Mouse (Mus musculus): ENCODE measurements around the gene Fbln1. TPM values are rescaled to one million over a fixed set of nuclear protein-coding genes. Genes with fewer than 3 reads are reported as not detected.

Fbln1 gene
- polyA plus RNA-seq, 1 experiment from 2014 or later, result 206 TPM

- no peak overlapping the region for H3K4me2 ChIP-seq
- peaks cover 13% of the 10 kb centered on the region for H3K4me1 ChIP-seq
- no peaks in the 10 kb centered on the region for H3K9me3 ChIP-seq (replicated peaks)
- no peaks in the 10 kb centered on the region for H3K27me3 ChIP-seq
- no peak overlapping the region for H3K4me3 ChIP-seq (replicated peaks)
- peak overlapping the region; percentile 66 for H3K27ac ChIP-seq
- no peaks in the 10 kb centered on the region for H3K36me3 ChIP-seq
- 0 out of 2 replicates have a peak, but pooled peaks have one; percentile 22 for ATAC-seq (replicated peaks; ENCODE audit: low FRiP score)
- WGBS, result 57% methylated on average over 7 of the region's 7 CpGs
- no peak overlapping the region for H3K9ac ChIP-seq
Observed at GRCm38 (mm10) chr15:85179528-85180180, 26.1 kb upstream of the Fbln1 start.

- H3K27ac ChIP-seq, result peak overlapping the region; percentile 63
- no peaks in the 10 kb centered on the region for H3K27me3 ChIP-seq
- ATAC-seq (replicated peaks; ENCODE audit: low FRiP score), result no peak
- no peaks in the 10 kb centered on the region for H3K36me3 ChIP-seq
- H3K9ac ChIP-seq, result no peak overlapping the region
- peaks cover 13% of the 10 kb centered on the region for H3K4me1 ChIP-seq
- H3K9me3 ChIP-seq (replicated peaks), result no peaks in the 10 kb centered on the region
- H3K4me3 ChIP-seq (replicated peaks), result no peak overlapping the region
- no peak overlapping the region for H3K4me2 ChIP-seq
Observed at GRCm38 (mm10) chr15:85180368-85180767, 25.4 kb upstream of the Fbln1 start.

DNA sequence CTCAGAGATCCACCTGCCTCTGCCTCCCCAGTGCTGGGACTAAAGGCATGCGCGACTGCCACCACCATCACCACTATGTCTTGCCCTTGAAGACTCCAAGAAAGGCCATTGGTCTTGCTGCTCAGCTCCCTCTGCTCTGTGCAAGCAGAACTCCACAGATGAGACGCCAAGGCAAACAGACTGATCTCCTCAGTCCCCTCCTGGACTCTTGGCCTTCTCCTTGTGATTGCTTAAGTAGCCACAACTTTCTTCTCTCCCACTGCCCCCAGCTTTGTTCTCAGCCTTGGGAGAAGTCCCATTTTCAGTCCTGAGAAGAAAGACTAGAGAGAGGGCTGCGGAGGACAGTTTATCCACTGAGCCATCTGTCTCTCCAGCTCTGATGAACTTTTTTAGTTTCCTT is 23.7 kb upstream of the Fbln1 start:
- Histone ChIP-seq H3K9me3 (replicated peaks) (no peaks in the 10 kb centered on the region), H3K4me2 (no peak overlapping the region), H3K9ac (no peak overlapping the region), H3K27me3 (no peaks in the 10 kb centered on the region), H3K36me3 (no peaks in the 10 kb centered on the region), H3K4me1 (peaks cover 13% of the 10 kb centered on the region), H3K4me3 (replicated peaks) (no peak overlapping the region), H3K27ac (no peak overlapping the region)
- 84% methylated on average over 4 of the region's 4 CpGs for WGBS
- no peak for ATAC-seq (replicated peaks; ENCODE audit: low FRiP score)

DNA sequence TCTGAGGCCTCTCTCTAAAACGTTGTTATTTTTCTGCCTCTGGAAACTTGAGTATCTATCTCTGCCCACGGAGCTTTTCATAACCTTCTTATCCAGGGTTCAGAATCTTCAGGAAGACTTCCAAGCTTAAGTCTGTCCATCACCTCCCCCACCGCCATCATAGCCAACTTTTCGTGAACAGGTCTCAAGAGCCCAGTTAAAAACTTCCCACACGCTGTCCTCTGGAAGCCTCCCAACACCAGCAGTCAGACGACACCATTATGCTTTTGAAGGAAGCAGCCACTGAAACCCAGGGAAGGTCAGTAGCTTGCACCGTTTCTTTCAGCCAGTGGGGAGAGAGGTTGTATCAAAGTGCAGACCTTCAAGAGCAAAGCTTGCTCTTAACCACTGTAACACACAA is 18.8 kb upstream of the Fbln1 start:
- H3K4me3 ChIP-seq (replicated peaks), result no peak overlapping the region
- H3K36me3 ChIP-seq, result no peaks in the 10 kb centered on the region
- 50% methylated on average over 7 of the region's 7 CpGs for WGBS
- H3K4me1 ChIP-seq, result 0 out of 2 replicates have a peak, but pooled peaks cover 2% of the 10 kb centered on the region
- H3K27me3 ChIP-seq, result no peaks in the 10 kb centered on the region
- H3K27ac ChIP-seq, result no peak overlapping the region
- H3K9ac ChIP-seq, result no peak overlapping the region
- H3K4me2 ChIP-seq, result no peak overlapping the region
- ATAC-seq (replicated peaks; ENCODE audit: low FRiP score), result no peak
- H3K9me3 ChIP-seq (replicated peaks), result no peaks in the 10 kb centered on the region

GRCm38 (mm10) chr15:85188167-85188778 is 17.5 kb upstream of the Fbln1 start:
- ATAC-seq (replicated peaks; ENCODE audit: low FRiP score), result no peak
- Histone ChIP-seq H3K4me1 (0 out of 2 replicates have a peak, but pooled peaks cover 2% of the 10 kb centered on the region), H3K27ac (no peak overlapping the region), H3K9me3 (replicated peaks) (no peaks in the 10 kb centered on the region), H3K4me3 (replicated peaks) (no peak overlapping the region), H3K9ac (no peak overlapping the region), H3K27me3 (no peaks in the 10 kb centered on the region), H3K36me3 (no peaks in the 10 kb centered on the region), H3K4me2 (no peak overlapping the region)
- 49% methylated on average over 8 of the region's 8 CpGs for WGBS

DNA sequence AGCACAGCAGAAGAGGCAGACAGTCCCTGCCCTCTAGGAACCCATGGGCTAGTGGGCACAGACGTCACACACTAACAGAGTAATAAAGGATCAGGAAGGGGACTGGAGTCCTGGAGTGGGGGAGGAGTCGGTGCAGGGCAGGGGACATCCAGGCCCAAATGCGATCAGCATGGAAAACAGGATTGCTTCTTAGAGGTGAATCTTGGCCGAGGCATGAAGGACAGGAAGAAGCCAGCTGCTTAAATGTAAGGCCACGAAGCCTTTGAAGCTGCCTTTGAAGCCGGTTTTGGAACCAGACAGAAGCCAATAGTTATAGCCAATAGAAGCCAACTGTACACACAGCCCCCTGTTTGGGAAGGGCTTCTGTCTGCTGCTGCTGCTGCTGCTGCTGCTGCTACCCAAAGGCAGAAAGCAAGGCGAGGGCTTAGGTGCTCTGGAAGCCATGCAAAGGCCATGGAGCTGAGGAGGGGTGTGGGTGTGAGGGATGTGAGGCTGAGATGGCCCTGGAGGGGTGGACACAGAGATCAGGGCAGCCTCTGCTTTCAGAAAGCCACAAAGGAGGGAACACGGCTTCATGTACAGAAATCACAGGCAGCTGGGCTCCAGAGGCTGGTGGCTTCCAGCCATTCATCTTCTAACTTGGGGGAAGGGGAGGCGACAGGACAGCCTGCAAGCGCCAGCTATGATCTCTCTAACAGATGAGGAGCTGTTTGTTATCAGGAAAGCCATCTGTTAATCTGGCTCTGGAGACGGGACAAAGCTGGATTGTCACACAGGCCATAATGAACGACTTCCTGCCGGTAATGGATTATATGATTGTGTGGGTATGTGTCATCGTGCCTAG is 5.1 kb upstream of the Fbln1 start:
- Histone ChIP-seq H3K36me3 (no peaks in the 10 kb centered on the region), H3K4me2 (no peak overlapping the region; the same call in 1 of the 2 replicates), H3K4me1 (peaks cover 51% of the 10 kb centered on the region), H3K9me3 (replicated peaks) (no peaks in the 10 kb centered on the region), H3K9ac (no peak overlapping the region), H3K4me3 (replicated peaks) (no peak overlapping the region), H3K27me3 (no peaks in the 10 kb centered on the region), H3K27ac (peak overlapping the region; percentile 90)
- 24% methylated on average over 14 of the region's 14 CpGs for WGBS
- ATAC-seq (replicated peaks; ENCODE audit: low FRiP score), result peak; percentile 47

DNA sequence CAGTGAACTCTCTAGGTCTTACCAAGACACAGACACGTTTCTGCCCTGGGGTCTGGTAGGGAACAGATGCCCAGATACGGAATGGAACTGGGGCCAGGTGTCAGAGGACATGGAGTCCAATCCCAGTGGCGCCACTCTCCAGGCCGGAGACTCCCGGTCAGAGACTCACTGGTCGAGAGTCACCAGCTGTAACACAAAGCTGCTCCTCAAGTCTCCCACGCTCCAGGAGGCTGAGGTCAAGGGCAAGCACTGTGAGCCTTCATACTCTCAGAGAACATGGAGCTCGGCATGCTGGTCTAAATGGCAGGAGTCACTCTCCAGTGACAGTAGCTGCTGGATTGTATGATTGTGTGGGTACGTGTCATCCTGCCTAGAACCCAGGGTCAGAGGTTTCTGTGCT is 3.5 kb upstream of the Fbln1 start:
- H3K27ac ChIP-seq, result 0 out of 2 replicates have a peak overlapping the region, but pooled peaks have one; percentile 23
- no peak overlapping the region for H3K4me3 ChIP-seq (replicated peaks)
- 48% methylated on average over 9 of the region's 9 CpGs for WGBS
- H3K9me3 ChIP-seq (replicated peaks), result no peaks in the 10 kb centered on the region
- H3K4me1 ChIP-seq, result peaks cover 64% of the 10 kb centered on the region
- H3K36me3 ChIP-seq, result no peaks in the 10 kb centered on the region
- no peaks in the 10 kb centered on the region for H3K27me3 ChIP-seq
- no peak overlapping the region for H3K4me2 ChIP-seq
- ATAC-seq (replicated peaks; ENCODE audit: low FRiP score), result no peak
- H3K9ac ChIP-seq, result no peak overlapping the region

GRCm38 (mm10) chr15:85202787-85203186 is 3.0 kb upstream of the Fbln1 start:
- ATAC-seq (replicated peaks; ENCODE audit: low FRiP score), result no peak
- Histone ChIP-seq H3K36me3 (no peaks in the 10 kb centered on the region), H3K27ac (no peak overlapping the region), H3K9me3 (replicated peaks) (no peaks in the 10 kb centered on the region), H3K4me2 (no peak overlapping the region), H3K4me3 (replicated peaks) (no peak overlapping the region), H3K9ac (no peak overlapping the region), H3K27me3 (no peaks in the 10 kb centered on the region), H3K4me1 (peaks cover 70% of the 10 kb centered on the region)
- 46% methylated on average over 5 of the region's 5 CpGs for WGBS

GRCm38 (mm10) chr15:85204383-85204782 is 1.4 kb upstream of the Fbln1 start:
- Histone ChIP-seq H3K4me3 (replicated peaks) (no peak overlapping the region), H3K9ac (no peak overlapping the region), H3K4me1 (peaks cover 83% of the 10 kb centered on the region), H3K4me2 (no peak overlapping the region), H3K36me3 (peaks cover 6% of the 10 kb centered on the region), H3K27ac (no peak overlapping the region), H3K27me3 (no peaks in the 10 kb centered on the region), H3K9me3 (replicated peaks) (peaks cover 3% of the 10 kb centered on the region; the same call in 1 of the 2 replicates)
- no peak for ATAC-seq (replicated peaks; ENCODE audit: low FRiP score)
- WGBS, result 56% methylated on average over 8 of the region's 8 CpGs

- peaks cover 71% of the 10 kb centered on the region for H3K4me1 ChIP-seq
- peak overlapping the region; percentile 84 for H3K9ac ChIP-seq
- peaks cover 8% of the 10 kb centered on the region; the same call in 1 of the 2 replicates for H3K9me3 ChIP-seq (replicated peaks)
- H3K4me3 ChIP-seq (replicated peaks), result peak overlapping the region; percentile 74
- 7% methylated on average over 3 of the region's 3 CpGs for WGBS
- peak overlapping the region; percentile 89 for H3K27ac ChIP-seq
- no peaks in the 10 kb centered on the region for H3K27me3 ChIP-seq
- H3K4me2 ChIP-seq, result peak overlapping the region; percentile 94
- H3K36me3 ChIP-seq, result peaks cover 22% of the 10 kb centered on the region
- no peak for ATAC-seq (replicated peaks; ENCODE audit: low FRiP score)
Observed at GRCm38 (mm10) chr15:85206703-85207075, 940 bp downstream of the Fbln1 start.

- H3K27ac ChIP-seq, result peak overlapping the region; percentile 89
- H3K4me2 ChIP-seq, result peak overlapping the region; percentile 94
- H3K9ac ChIP-seq, result peak overlapping the region; percentile 84
- H3K4me3 ChIP-seq (replicated peaks), result peak overlapping the region; percentile 74
- H3K9me3 ChIP-seq (replicated peaks), result peaks cover 8% of the 10 kb centered on the region; the same call in 1 of the 2 replicates
- WGBS, result 9% methylated on average over 3 of the region's 3 CpGs
- peaks cover 67% of the 10 kb centered on the region for H3K4me1 ChIP-seq
- peaks cover 26% of the 10 kb centered on the region for H3K36me3 ChIP-seq
- no peaks in the 10 kb centered on the region for H3K27me3 ChIP-seq
- no peak for ATAC-seq (replicated peaks; ENCODE audit: low FRiP score)
Observed at GRCm38 (mm10) chr15:85207081-85207480, 1.3 kb downstream of the Fbln1 start.

- 7% methylated on average over 2 of the region's 2 CpGs for WGBS
- peak overlapping the region; percentile 84 for H3K9ac ChIP-seq
- peak; percentile 45; the same call in 1 of the 2 replicates for ATAC-seq (replicated peaks; ENCODE audit: low FRiP score)
Observed at GRCm38 (mm10) chr15:85207763-85208162, 2.0 kb downstream of the Fbln1 start.

More at GRCm38 (mm10) chr15:85207763-85208162, 2.0 kb downstream of the Fbln1 start:
- Histone ChIP-seq H3K27ac (peak overlapping the region; percentile 89), H3K4me1 (peaks cover 60% of the 10 kb centered on the region), H3K4me3 (replicated peaks) (peak overlapping the region; percentile 74), H3K27me3 (no peaks in the 10 kb centered on the region), H3K36me3 (peaks cover 31% of the 10 kb centered on the region), H3K9me3 (replicated peaks) (peaks cover 8% of the 10 kb centered on the region; the same call in 1 of the 2 replicates), H3K4me2 (peak overlapping the region; percentile 94)

Measured in kidney, embryonic 15.5 days (tissue).